Mouse (Mus musculus) lung, postnatal 0 days (tissue): ENCODE results near the gene Elovl1. TPM values are rescaled to one million over a fixed set of nuclear protein-coding genes. Genes with fewer than 3 reads are reported as not detected.

Experiments
- ATAC-seq: fragments of 200-750 bp; cut with Nextera tagmentation; 2 replicates; pipeline ENCODE4 v1.8.0; 2017; ENCODE audit warnings: moderate library complexity
- DNase-seq: peaks from one replicate; pipeline ENCODE4 v3.0.0-alpha.2; 2016; ENCODE audit warnings: low spot score
- H3K27ac ChIP-seq: fragments of 300-500 bp; sonication (generic); 2 replicates; pipeline ENCODE4 v1.5.1; 2014; ENCODE audit warnings: antibody characterized with exemption, mild to moderate bottlenecking, low read length, mixed read lengths
- H3K27me3 ChIP-seq: fragments of 300-500 bp; sonication (generic); replicated peaks from 2 replicates; pipeline ENCODE4 v1.6.1; 2014; ENCODE audit warnings: low read length, mixed read lengths; ENCODE audit not compliant: insufficient read depth
- H3K36me3 ChIP-seq: fragments of 300-500 bp; sonication (generic); 2 replicates; pipeline ENCODE4 v1.6.1; 2014; ENCODE audit warnings: low read length, mixed read lengths; ENCODE audit not compliant: insufficient read depth
- H3K4me1 ChIP-seq: fragments of 300-500 bp; sonication (generic); 2 replicates; pipeline ENCODE4 v1.6.1; 2014; ENCODE audit warnings: antibody characterized with exemption, low read depth, low read length, mixed read lengths; ENCODE audit not compliant: insufficient read depth
- H3K4me2 ChIP-seq: fragments of 300-500 bp; sonication (generic); replicated peaks from 2 replicates; pipeline ENCODE4 v1.6.1; 2014; ENCODE audit warnings: low read depth, mild to moderate bottlenecking, low read length, moderate library complexity, mixed read lengths
- H3K4me3 ChIP-seq: fragments of 300-500 bp; sonication (generic); 2 replicates; pipeline ENCODE4 v1.5.1; 2014; ENCODE audit warnings: low read depth, low read length
- H3K9ac ChIP-seq: fragments of 300-500 bp; sonication (generic); replicated peaks from 2 replicates; pipeline ENCODE4 v1.6.1; 2014; ENCODE audit warnings: low read depth, mild to moderate bottlenecking
- H3K9me3 ChIP-seq: fragments of 300-500 bp; sonication (generic); 2 replicates; pipeline ENCODE4 v1.6.1; 2016; ENCODE audit warnings: low read length, mixed read lengths
- CTCF ChIP-seq: IDR thresholded peaks from 2 replicates; pipeline ENCODE4 v1.5.1; 2016; ENCODE audit warnings: antibody characterized with exemption, mild to moderate bottlenecking
- EP300 ChIP-seq: IDR thresholded peaks from 2 replicates; pipeline ENCODE4 v1.6.1; 2016; ENCODE audit warnings: antibody characterized with exemption, mild to moderate bottlenecking, control low read depth
- WGBS: fragments of 180-500 bp; shearing (Covaris S2); extraction: QIAGEN DNeasy Blood & Tissue Kit; methylation state at CpG from one replicate; pipeline ENCODE4 v1.1.7; 2014; 5-methylcytosine and 5-hydroxymethylcytosine counted together
- polyA plus RNA-seq: library from polyadenylated mRNA; unstranded; fragments of >200 nt; fragmentation: Nextera tagmentation; extraction: Ambion mirVana; gene quantifications from 2 replicates; pipeline ENCODE4 v1.2.1, GENCODE M21; 2015

Gene Elovl1
- polyA plus RNA-seq, 1 experiment from 2014 or later = 351 TPM

GRCm38 (mm10) chr4:118436820-118437603 lies 9.1 kb downstream of the Elovl1 start, which contains the start of gene Cdc20:
TSS of gene Cdc20 (minus strand) at chr4:118437352.
- peak within 1 kb of the TSS; percentile 71 for H3K27ac ChIP-seq
- WGBS = under 1% methylated on average over 67 of the region's 67 CpGs
- peak; percentile 27 for TF ChIP-seq CTCF
- TF ChIP-seq EP300 = no peak
- H3K36me3 ChIP-seq = 0 out of 2 replicates have a peak, but pooled peaks cover 4% of the 10 kb centered on the region
- H3K4me1 ChIP-seq = peaks cover 10% of the 10 kb centered on the region
- peak within 1 kb of the TSS; percentile 43 for H3K4me3 ChIP-seq
- H3K27me3 ChIP-seq = no peaks in the 10 kb centered on the region
- peak within 1 kb of the TSS; percentile 43 for H3K9ac ChIP-seq
- peak within 1 kb of the TSS; percentile 86 for H3K4me2 ChIP-seq
- H3K9me3 ChIP-seq = no peaks in the 10 kb centered on the region
- ATAC-seq (peak; percentile 99), DNase-seq (peak; percentile 98)

GRCm38 (mm10) chr4:118437829-118438253 lies 9.9 kb downstream of the Elovl1 start:
- peaks cover 10% of the 10 kb centered on the region for H3K4me1 ChIP-seq
- TF ChIP-seq EP300 (no peak), CTCF (no peak)
- no peaks in the 10 kb centered on the region for H3K27me3 ChIP-seq
- H3K9ac ChIP-seq = peak overlapping the region; percentile 43
- DNase-seq (peak; percentile 70), ATAC-seq (peak; percentile 34)
- peak overlapping the region; percentile 43 for H3K4me3 ChIP-seq
- H3K27ac ChIP-seq = peak overlapping the region; percentile 71
- H3K9me3 ChIP-seq = no peaks in the 10 kb centered on the region
- 5% methylated on average over 12 of the region's 12 CpGs for WGBS
- peak overlapping the region; percentile 86 for H3K4me2 ChIP-seq
- H3K36me3 ChIP-seq = 0 out of 2 replicates have a peak, but pooled peaks cover 3% of the 10 kb centered on the region

- Histone ChIP-seq H3K9ac (no peak overlapping the region), H3K4me2 (no peak overlapping the region), H3K4me3 (no peak overlapping the region), H3K9me3 (no peaks in the 10 kb centered on the region), H3K36me3 (no peaks in the 10 kb centered on the region), H3K27ac (no peak overlapping the region), H3K4me1 (peaks cover 7% of the 10 kb centered on the region; the same call in 1 of the 2 replicates), H3K27me3 (no peaks in the 10 kb centered on the region)
- DNase-seq = no peak
- 79% methylated on average over 10 of the region's 10 CpGs for WGBS
- ATAC-seq = no peak
- no peak for TF ChIP-seq EP300
- TF ChIP-seq CTCF = no peak
Observed at GRCm38 (mm10) chr4:118445088-118445487, 17.2 kb downstream of the Elovl1 start.

- DNase-seq = peak; percentile 65
- Histone ChIP-seq H3K27me3 (no peaks in the 10 kb centered on the region), H3K4me1 (peaks cover 7% of the 10 kb centered on the region; the same call in 1 of the 2 replicates), H3K36me3 (no peaks in the 10 kb centered on the region), H3K27ac (0 out of 2 replicates have a peak overlapping the region, but pooled peaks have one; percentile 20), H3K9ac (no peak overlapping the region; the same call in 1 of the 2 replicates), H3K9me3 (no peaks in the 10 kb centered on the region), H3K4me3 (peak overlapping the region; percentile 27), H3K4me2 (peak overlapping the region; percentile 59)
- TF ChIP-seq CTCF (peak; percentile 49), EP300 (no peak)
- ATAC-seq = peak; percentile 88
- WGBS = 22% methylated on average over 18 of the region's 18 CpGs
Observed at GRCm38 (mm10) chr4:118445781-118446414, 18.0 kb downstream of the Elovl1 start.

GRCm38 (mm10) chr4:118446415-118447153 lies 18.7 kb downstream of the Elovl1 start:
- ATAC-seq = peak; percentile 31

More at GRCm38 (mm10) chr4:118446415-118447153, 18.7 kb downstream of the Elovl1 start:
- 26% methylated on average over 24 of the region's 24 CpGs for WGBS
- Histone ChIP-seq H3K27ac (no peak overlapping the region), H3K27me3 (no peaks in the 10 kb centered on the region), H3K4me3 (peak overlapping the region; percentile 27), H3K36me3 (no peaks in the 10 kb centered on the region), H3K4me2 (peak overlapping the region; percentile 59), H3K9me3 (no peaks in the 10 kb centered on the region), H3K9ac (no peak overlapping the region; the same call in 1 of the 2 replicates), H3K4me1 (peaks cover 7% of the 10 kb centered on the region; the same call in 1 of the 2 replicates)
- TF ChIP-seq CTCF = peak; percentile 19; the same call in 1 of the 2 replicates
- TF ChIP-seq EP300 = no peak
- DNase-seq = peak; percentile 64
